Mouse (Mus musculus) testis, postnatal 10 days (tissue): ENCODE results near the gene Zg16.

Experiments used
- DNase-seq: peaks from one replicate; pipeline ENCODE4 v3.0.0; 2021; ENCODE audit warnings: low spot score

Gene Zg16

DNA sequence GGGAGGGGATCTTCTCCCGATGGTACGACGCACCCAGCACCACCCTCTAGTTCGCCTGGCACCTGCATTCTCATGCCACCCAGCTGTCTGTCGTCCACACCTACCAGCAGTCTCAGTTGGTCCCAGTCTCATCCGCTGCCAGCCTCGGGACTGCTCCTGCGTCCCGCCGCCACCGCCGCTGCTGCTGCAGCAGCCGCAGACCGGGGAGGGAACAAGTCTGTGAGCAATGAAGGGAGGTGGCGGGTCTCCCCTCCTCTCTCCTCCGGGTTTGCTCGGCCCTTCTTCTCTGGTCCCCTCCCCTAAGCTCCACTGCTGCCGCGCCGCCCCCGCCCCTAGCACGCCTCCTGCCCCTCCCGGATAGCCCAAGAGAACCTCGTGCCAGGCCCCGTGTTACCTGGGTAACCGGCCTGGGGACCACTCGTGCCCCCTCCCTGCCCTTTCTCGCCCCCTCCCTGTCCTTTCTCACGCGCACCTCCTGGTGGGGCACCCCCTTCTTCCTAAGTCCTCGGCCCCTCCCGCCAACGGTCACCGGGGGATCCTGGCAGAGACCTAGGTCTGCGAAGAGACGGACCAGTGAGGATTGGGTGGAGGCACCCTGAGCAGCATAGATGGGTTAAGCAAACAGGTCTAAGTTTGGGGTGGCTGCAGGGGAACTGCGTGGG lies 66.1 kb downstream of the Zg16 start, which contains the start of the genes Gm42742 and Prrt2:
Gm42742 (minus strand) TSS at position 197 of the 662 bp plus-strand sequence.
Prrt2 (minus strand) TSS at position 311 of the 662 bp plus-strand sequence.
- DNase-seq = peak; percentile 76

DNA sequence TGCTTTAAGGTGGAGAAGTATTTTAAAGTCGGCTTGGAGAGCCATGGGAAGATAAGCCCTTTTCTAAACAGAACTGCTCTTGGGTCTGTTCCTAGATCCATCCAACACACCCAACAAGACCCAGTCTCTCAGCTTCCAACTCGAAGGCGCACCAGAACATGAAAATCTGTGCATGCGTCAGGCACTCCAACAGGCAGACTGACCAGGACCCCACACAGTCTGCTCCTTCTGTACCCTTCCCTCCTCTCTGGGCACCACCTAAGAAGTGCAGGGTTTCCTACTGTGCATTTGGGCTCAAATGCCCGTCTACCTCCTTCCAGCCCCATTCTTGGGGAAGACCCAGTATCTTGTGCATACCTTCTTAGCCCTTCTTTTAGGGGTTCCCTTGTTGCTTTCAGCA lies 66.6 kb downstream of the Zg16 start:
- no peak for DNase-seq

DNA sequence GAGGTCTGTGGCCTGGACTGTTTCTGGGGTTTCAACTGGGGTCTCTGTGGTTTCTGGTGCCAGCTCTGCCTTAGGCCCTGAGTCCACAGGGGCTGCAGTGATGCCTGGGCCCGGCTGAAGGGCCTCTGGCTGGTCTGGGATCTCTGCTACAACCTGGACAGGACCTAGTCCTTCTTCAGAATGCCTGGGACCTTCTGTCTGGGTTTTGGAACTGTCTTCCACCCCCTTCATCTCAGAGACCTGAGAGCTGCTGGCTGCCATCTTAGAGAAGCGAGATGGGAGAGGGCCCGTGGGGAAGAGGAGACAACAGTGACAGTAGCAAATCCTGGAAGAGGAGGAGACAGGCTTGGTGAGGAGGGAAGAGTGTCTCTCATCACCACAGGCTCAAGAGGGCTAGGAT lies 67.1 kb downstream of the Zg16 start:
- DNase-seq = no peak

DNA sequence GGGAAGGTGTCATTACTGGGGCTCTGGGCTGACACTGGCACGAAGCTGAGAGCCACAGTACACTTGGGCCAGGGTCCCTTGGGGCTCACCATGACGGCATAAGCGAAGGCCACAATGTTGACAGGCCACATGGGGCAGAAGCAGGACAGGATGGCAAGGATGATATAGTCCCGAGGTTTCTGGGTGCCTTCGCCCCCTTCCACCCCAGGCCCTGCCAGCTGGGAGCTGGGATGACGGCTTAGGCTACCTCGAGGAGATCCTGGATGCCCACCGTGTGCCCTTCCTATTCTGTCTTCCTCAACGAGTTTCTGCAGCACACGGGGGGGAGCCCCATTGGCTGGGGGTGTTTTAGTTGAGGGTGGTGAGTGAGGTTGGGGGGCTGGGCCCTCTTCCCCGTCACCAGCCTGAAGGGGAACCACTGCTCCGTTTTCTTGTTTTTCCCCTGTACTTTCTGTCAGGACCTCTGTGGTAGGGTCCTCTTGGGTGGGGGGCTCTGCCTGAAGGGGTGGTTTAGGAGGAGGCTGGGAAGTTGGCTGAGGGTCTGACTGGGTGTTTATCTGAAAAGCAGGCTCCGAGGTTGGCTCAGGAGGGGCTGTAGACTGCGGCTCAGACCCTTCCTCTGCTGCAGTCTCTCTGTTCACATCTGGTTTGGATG lies 67.7 kb downstream of the Zg16 start:
- DNase-seq = no peak

DNA sequence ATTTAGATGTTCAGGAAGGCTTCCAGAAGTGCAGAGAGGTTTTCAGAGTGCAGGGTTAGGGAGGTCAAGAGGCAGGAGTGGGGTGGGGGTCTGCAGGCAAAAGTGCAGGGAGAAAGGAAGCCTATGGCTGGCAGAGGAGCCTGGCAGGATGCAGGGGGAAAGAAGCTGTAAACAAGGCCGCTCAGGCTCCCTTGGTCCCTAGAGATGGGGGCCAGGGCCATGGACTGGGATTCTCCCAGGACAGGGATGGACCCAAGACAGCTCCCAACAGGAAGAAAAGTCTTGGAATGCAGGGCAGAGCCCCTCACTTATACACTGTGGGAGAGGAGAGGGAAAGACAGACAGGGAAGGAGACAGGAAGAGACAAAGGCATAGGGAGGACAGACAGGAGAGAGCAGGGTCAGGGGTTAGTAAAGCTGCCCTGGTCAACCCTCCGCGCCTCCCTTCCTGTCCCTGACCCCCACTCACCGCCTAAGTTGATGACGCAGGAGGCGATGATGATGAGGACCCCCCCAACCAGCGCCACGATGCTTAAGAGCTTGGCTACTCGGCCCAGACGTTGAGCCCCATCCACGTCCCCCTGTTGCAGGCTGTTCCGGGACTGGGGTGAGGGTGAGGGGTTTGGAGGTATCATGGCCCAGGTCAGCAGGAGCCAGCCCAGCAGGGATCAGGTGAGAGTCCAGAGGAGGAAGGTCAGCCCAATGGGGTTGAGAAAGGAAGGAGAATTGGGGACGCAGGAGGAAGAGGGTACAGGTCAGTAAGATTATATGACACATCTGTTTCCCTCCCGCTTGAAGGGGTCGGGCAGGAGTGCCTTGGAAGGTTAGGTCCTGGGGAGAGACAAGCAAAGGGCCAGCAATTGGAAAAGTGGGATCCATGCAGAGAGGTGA lies 68.5 kb downstream of the Zg16 start:
- DNase-seq = no peak

DNA sequence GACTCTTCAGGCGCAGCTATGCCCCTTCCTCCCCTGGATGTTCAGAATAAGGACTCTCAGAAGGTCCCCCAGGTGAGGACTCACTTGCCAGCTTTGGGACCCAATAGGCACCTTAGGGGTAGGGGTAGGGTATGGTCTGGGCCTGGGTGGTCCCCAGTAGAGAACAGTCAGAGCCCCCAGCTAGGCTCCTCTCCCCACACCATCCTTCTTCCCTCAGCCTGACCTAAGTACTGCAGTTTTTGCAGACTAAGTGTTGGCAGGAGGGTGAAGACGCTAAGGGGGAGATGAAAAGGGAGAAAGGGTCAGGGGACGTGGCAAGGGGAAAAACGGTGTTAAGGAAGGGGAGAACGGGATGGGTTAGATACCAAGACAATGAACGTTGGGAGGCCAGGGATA lies 69.2 kb downstream of the Zg16 start:
- no peak for DNase-seq

DNA sequence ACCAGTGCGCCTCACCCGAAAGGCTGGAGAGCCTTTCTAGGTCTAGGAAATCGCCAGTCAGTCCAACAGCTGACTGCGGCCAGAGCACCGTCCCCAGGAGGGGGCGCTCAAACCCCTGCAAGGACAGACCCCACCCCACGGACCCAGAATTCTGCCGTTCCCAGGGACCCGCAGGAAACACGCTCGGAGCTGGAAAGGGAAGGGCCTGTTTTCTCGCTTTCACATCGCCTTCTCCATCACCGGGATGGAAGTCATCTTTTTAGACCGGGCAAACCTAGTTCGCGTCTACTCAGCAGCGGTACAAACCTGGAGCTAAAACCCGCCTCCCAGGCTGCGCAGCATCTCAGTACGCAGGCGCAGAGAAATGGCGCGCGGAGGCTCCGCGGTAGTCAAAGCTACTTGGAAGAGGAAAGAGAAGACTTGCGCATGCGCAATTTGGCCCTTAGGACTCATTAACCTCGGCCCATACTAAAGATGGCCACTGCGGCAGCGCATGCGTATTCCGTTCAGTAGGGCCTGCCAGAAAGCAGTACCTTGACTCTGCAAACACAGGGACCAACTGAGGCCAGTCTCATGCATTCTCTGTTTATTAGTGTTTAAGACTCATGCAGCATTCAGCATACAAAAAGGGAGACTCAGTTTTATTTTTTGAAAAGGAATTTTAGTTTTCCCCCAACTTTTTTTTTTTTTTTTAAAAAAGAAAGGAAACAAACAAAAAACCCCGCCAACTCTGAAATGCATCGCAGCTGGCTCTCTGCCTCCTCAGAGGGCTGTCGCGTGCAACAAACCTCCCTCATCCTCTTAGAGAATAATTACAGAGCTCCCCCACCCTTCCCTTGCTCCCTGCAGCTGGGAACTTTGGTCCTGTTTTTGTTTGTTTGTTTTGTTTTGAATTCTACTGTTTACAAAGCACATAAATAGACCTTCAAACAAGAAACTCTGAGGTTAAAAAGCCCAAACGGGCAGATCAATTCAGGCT lies 69.9 kb downstream of the Zg16 start, which contains the start of gene Pagr1a:
Pagr1a (minus strand) TSS at position 382 of the 979 bp plus-strand sequence.
- DNase-seq = peak; percentile 96

DNA sequence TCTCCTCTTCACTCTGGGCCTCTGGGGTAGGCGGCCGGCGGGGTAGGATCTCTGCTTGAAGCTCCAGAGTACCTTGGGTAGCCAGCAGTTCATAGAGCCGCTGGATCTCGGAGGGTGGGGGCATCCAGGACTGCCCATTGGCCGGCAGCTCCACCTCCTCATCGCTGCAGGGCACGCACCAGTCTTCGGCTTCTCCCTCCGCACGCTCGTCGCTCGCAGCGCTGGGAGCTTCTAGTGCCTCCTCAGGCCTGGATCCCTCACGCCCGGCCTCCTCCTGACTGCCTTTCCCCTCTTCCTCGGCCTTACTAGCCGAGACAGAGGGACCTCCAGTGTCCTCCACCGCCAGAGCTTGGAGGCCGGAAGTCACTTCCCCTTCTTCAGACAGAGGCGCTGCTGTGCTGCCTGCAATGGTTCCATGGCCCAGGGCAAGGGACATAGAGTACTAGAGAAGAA lies 70.6 kb downstream of the Zg16 start:
- peak; percentile 69 for DNase-seq

DNA sequence TGATC lies 70.8 kb downstream of the Zg16 start, which contains the start of gene Pagr1b:
Pagr1b (minus strand) TSS at position 4 of the 5 bp plus-strand sequence.
- DNase-seq = no peak

DNA sequence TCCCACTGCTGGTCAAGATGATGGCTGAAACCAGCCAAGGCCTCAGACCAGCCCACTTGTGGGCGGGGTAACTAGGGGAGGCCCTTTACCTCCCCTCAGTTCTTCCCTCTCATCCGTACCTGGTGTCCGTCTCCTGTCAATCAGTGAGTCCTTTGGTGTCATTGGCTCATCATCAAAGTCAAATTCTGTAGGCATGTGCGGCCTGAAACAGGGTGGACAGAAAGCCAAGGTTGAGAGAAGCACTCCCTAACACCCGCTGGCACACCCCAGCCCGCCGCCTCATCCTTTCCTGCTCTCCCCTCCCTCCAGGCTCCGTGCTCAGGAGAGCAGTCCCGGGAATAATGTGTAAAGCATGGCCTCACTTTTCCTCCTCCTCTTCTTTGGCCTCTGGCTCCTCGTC lies 71.0 kb downstream of the Zg16 start:
- DNase-seq = no peak

DNA sequence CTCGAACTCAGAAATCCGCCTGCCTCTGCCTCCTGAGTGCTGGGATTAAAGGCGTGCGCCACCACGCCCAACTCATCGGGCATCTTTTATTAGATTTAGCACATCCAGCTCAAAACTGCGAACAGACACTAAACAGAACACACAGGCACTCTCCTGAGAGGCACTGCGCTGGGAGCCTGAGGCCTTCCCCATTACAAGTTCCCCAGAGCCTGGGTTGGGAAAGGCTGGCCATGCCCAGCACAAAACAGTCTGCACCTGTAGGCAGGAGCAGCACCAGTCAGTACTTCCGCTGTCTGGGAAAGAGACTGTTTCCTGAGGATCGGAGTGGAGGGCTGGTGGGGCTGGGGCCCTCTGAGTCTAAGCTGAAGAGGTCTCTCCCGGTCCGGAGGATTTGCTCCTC lies 72.1 kb downstream of the Zg16 start:
- no peak for DNase-seq

DNA sequence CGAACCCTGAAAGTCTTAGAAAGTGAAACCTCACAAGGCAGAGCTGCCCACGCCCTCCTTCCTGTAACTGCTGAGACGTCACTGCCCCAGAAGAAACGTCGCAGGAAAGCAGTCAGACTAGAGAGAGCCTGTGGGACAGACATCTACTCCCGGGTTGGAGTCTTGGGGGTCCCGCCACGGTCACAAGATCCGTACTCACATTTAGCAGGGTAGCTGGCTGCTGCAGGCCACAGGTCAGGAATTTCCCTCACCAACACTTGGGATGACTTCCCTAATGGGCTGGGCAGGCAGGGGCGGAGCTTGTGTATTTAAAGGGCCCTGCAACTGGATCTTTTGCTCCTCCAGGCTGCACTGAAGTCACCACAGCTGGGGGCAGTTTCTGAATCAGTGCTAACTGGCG lies 72.8 kb downstream of the Zg16 start, which contains the start of gene Mvp:
Mvp (minus strand) TSS at position 302 of the 400 bp plus-strand sequence.
- DNase-seq = peak; percentile 76

DNA sequence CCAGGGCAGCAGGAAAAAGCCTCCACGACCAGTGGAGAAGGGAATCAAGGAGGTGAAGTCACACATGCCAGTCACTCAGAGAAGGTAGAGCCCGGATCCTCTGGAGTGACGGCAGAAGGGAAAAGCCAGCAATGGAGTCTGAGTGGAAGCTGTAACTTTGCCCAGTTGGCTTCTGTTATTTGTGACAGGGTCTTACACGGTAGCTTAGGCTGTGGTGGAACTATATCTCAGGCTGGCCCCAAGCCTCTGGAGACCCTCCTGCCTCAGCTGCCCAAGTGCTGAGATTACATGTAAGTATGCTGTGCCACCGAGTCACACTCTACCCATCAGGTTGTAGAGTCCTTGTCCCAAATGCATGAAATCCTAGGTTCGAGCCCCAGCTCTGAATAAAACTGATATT lies 73.7 kb downstream of the Zg16 start:
- no peak for DNase-seq

DNA sequence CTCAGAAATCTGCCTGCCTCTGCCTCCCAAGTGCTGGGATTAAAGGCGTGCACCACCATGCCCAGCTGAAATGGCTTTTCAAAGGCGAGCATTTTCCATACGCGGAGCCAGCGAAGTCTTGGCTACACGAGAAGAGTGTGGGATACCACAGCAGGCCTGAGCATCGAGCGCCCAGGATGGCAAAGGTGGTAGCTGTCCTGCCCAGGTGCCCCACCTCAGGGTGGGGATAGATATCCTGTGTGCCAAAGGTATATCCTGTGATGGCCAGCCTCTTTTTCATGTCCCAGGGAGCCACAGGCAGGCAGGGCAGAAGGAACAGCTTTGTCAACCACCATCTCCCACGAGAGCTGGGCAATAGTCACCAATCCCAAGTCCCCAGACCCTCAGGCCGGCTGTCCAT lies 74.3 kb downstream of the Zg16 start:
- DNase-seq = no peak

DNA sequence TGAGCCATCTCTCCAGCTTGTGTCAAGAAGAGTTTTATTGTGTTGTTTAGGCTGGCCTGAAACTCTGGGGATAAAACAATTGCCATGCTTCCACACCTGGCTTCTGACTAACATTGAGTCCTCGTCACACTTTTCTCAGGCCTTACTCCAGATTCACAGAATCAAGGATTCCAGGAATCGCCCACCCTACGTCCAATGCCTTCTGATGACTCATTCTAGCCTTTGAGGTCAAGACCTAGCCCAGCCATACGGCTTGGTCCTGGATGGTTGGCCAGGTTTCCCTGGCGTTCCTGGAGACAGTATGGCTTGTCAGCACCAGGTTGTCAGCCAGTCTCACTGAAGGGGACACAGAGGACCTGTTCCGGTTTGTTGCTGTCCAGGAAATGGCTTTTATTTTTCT lies 74.8 kb downstream of the Zg16 start:
- no peak for DNase-seq

DNA sequence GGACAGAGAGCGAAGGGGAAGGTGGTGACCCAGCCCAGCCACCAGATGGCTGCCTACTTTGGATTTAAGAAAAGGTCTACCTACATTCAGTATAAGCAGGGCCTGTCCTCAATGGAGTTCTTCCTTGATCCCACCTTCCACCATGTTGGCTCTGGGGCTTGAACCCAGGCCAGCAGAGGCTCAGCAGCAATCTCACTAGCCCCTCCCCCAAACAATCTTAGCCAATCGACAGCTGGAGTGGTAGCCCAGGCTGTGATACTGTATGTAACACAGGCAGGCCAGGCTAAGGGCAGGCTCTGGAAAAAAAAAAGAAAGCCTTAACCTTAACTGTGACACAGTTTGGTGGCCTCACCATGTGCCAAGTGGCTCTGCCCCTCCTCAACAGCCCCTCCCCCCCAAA lies 75.4 kb downstream of the Zg16 start:
- no peak for DNase-seq

DNA sequence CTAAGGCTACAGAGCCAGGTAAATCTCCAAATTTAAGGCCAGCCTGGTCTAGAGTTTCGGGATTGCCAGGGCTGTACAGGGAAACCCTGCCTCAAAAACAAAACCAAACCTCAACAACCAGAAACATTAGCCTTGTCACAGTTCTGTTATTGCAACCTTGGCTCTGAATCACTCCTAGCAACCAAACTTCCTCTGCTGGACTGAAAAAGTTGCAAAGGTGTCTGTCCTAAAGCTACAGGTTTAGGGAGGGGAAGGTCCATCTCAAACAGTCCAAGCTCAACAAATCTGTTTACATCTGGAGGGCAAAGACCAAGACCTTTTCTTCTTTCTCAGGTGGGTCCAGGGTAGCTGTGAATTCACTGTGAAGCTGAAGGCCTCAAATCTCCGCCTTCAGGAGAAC lies 76.1 kb downstream of the Zg16 start:
- no peak for DNase-seq

DNA sequence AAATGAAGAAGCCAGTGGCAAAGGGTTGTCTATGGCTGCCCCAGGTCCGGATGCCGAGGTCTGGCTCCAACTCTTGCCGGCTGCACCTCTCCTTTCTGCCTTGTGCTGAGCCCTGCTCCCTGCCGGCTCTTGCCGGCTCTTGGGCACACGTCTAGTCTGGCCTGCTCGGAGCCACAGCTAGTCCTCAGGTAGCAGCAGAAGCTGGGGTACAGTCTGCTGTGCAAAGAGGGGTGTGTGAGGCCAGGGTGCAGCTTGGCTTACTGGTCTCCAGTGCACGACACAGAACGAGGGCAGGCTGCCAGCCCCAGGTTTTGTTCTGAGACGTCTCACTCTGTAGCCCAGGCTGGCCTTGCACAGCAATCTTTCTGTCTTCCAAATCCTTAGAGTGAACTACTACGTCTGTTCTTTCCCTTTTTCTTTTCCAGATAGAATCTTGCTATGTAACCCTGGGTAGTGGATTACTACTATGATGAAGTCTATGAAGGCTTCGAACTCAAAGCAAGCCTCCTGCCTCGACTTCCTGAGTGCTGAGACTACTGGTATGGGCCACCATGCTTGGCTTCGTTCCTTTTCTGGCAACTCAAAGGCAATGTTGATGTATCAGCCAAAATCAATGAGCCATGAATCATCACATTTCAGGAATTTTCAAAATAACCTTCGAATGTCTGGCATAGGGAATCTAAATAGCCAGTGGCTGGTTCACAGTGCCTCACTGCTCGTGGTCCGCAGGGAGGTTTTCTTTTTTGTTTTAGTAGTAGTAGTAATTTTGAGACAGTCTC lies 77.6 kb downstream of the Zg16 start:
- peak; percentile 44 for DNase-seq

DNA sequence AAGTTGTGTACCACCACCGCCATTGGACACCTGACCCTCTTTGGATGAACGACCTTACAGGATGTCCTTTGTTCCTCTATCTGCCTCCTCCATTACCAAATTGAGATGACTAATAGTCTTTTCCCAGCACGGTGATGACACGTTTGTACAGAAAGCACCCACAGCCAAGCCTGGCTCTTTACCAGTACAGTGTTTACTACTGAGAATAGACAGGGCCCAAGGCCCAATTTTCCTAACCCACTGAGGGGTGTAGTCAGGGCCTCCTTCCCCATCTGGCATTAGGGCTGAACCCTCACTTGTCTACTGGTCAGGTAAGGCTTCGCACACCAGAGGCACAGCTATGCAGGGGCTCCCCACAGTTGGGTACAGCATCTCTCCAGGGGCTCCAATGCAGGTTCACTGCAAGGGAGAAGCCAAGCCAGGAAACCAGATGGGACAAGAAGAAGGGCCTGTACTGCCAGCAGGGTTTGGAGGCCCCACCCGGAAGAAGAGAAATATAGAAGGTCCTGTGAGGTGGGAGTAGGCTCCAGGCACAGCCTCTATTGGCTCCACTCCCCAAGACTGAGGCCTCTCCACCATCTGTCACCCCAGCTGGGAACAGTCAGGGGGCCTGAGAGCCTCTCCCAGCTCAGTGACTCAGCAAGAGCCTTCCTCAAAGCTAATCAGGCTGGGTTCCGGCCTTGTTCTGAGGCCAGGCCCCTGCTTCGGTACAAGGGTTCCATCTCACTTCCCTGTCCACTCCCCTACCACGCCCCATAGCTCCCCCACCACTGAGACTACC lies 78.7 kb downstream of the Zg16 start:
- peak; percentile 76 for DNase-seq

DNA sequence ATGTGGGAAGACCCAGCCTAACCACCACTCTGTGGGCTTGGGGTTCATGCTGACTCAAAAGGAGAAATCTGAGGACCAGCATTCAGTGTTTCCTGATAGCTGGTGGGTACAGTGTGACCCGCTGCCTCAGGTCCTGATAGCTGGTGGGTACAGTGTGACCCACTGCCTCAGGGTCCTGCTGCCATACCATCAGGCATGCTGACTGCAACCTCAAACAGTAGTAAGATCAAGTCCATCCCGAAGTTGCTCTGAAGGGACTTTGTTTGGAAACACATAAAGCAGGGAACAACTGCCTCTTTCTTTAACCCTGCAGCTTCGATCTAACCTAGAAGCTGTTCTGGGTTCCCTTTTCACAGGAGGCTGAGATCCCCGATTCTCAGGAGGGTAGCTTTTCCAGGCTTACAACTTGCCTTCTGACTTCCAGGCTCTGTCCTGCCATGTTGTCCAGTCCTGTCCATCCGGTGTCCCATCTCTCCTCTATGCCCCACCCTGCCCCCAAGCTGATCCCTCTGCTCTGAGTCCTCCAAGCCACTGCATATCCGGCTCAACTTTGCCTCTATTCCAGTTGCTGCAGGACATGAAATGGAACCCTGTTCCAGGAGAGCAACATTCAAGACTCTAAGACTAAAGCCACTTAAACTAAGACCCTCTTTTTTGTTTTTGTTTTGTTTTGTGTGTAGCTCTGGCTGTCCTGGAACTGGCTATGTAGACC lies 79.7 kb downstream of the Zg16 start:
- no peak for DNase-seq
